Mouse (Mus musculus) T-helper 1 cell (primary cell): Measurements from ENCODE around the gene Itga8.

Source experiments
- in situ Hi-C: fragments of 300-600 bp; cut with MboI, MseI; formaldehyde crosslinking; loops from one replicate; pipeline ENCODE4 v1.15.1; 2025; ENCODE audit warnings: high pct_unique_total_duplicates

Itga8 gene

GRCm38 (mm10) chr2:12301431-12302170 is at the start of gene Itga8:
Gene Itga8, minus strand, starts transcription at chr2:12301922.
- in situ Hi-C loops: no loop called here

- in situ Hi-C loops: no loop called here
Measured at GRCm38 (mm10) chr2:12348914-12349313, 47.2 kb upstream of the Itga8 start.

- in situ Hi-C loops: no loop called here
Measured at GRCm38 (mm10) chr2:12331962-12332361, 30.2 kb upstream of the Itga8 start.

GRCm38 (mm10) chr2:12329620-12330019 is 27.9 kb upstream of the Itga8 start:
- in situ Hi-C loops: no loop called here

- in situ Hi-C loops: no loop called here
Measured at GRCm38 (mm10) chr2:12329068-12329407, 27.3 kb upstream of the Itga8 start.

GRCm38 (mm10) chr2:12328355-12329067 is 26.8 kb upstream of the Itga8 start:
- in situ Hi-C loops: no loop called here

- in situ Hi-C loops: no loop called here
Measured at GRCm38 (mm10) chr2:12327691-12328354, 26.1 kb upstream of the Itga8 start.

GRCm38 (mm10) chr2:12327216-12327615 is 25.5 kb upstream of the Itga8 start:
- in situ Hi-C loops: no loop called here

GRCm38 (mm10) chr2:12325868-12326267 is 24.1 kb upstream of the Itga8 start:
- in situ Hi-C loops: no loop called here

- in situ Hi-C loops: no loop called here
Measured at GRCm38 (mm10) chr2:12325417-12325816, 23.7 kb upstream of the Itga8 start.

GRCm38 (mm10) chr2:12320914-12321313 is 19.2 kb upstream of the Itga8 start:
- in situ Hi-C loops: no loop called here

- in situ Hi-C loops: no loop called here
Measured at GRCm38 (mm10) chr2:12318715-12319114, 17.0 kb upstream of the Itga8 start.

GRCm38 (mm10) chr2:12318036-12318435 is 16.3 kb upstream of the Itga8 start:
- in situ Hi-C loops: no loop called here

GRCm38 (mm10) chr2:12317343-12317742 is 15.6 kb upstream of the Itga8 start:
- in situ Hi-C loops: no loop called here

GRCm38 (mm10) chr2:12316361-12316760 is 14.6 kb upstream of the Itga8 start:
- in situ Hi-C loops: no loop called here

- in situ Hi-C loops: no loop called here
Measured at GRCm38 (mm10) chr2:12314028-12314427, 12.3 kb upstream of the Itga8 start.

- in situ Hi-C loops: no loop called here
Measured at GRCm38 (mm10) chr2:12308466-12308865, 6.7 kb upstream of the Itga8 start.

GRCm38 (mm10) chr2:12307311-12307710 is 5.6 kb upstream of the Itga8 start:
- in situ Hi-C loops: no loop called here

GRCm38 (mm10) chr2:12305064-12305650 is 3.4 kb upstream of the Itga8 start:
- in situ Hi-C loops: no loop called here

- in situ Hi-C loops: no loop called here
Measured at GRCm38 (mm10) chr2:12300449-12301228, 1.1 kb downstream of the Itga8 start.

- in situ Hi-C loops: loop anchor here (25.0 kb wide), 1 partner anchor 285 kb away; no protein-coding TSS in a partner anchor
Measured at GRCm38 (mm10) chr2:12297287-12297686, 4.4 kb downstream of the Itga8 start.
